Mouse (Mus musculus) spleen, embryonic (tissue): Measurements from ENCODE around the gene Dnmt3b.
"Not testable (repeated sequence)": the region's sequence is repeated elsewhere in the genome, so short reads cannot be mapped to it uniquely, and the experiment has no call there.

ENCODE experiments used
- CTCF ChIA-PET: fragments of 350-600 bp; sonication (Branson Sonifier 250); formaldehyde crosslinking; loops from one replicate; lab custom pipeline; 2022; lab: Charles Lee

Gene Dnmt3b

GRCm38 (mm10) chr2:153633259-153633658, 16.0 kb upstream of the Dnmt3b start:
- CTCF ChIA-PET, result interaction anchor here (0.5 kb wide), 1 partner anchor 9 kb away, joined by 4 read pairs; no protein-coding TSS in a partner anchor

GRCm38 (mm10) chr2:153638977-153639680, 10.1 kb upstream of the Dnmt3b start:
- CTCF ChIA-PET, result interaction anchor here (0.7 kb wide), 1 partner anchor 94 kb away, joined by 10 read pairs; no protein-coding TSS in a partner anchor

GRCm38 (mm10) chr2:153642496-153642895, 6.8 kb upstream of the Dnmt3b start:
- CTCF ChIA-PET, result no interaction called here

GRCm38 (mm10) chr2:153642999-153643398, 6.3 kb upstream of the Dnmt3b start:
- CTCF ChIA-PET, result no interaction called here

- CTCF ChIA-PET, result no interaction called here
Measured at GRCm38 (mm10) chr2:153648773-153649297, 415 bp upstream of the Dnmt3b start.

- CTCF ChIA-PET, result no interaction called here
Measured at GRCm38 (mm10) chr2:153650014-153650687, 901 bp downstream of the Dnmt3b start.

GRCm38 (mm10) chr2:153651681-153652080, 2.4 kb downstream of the Dnmt3b start:
- CTCF ChIA-PET, result no interaction called here

- CTCF ChIA-PET, result not testable (repeated sequence)
Measured at GRCm38 (mm10) chr2:153657659-153658058, 8.4 kb downstream of the Dnmt3b start.

GRCm38 (mm10) chr2:153660616-153661015, 11.4 kb downstream of the Dnmt3b start:
- CTCF ChIA-PET, result interaction anchor here (0.6 kb wide), 1 partner anchor 180 kb away, joined by 7 read pairs; no protein-coding TSS in a partner anchor

GRCm38 (mm10) chr2:153665401-153665800, 16.2 kb downstream of the Dnmt3b start:
- CTCF ChIA-PET, result no interaction called here

GRCm38 (mm10) chr2:153668754-153669376, 19.6 kb downstream of the Dnmt3b start:
- CTCF ChIA-PET, result no interaction called here

GRCm38 (mm10) chr2:153670111-153670510, 20.9 kb downstream of the Dnmt3b start:
- CTCF ChIA-PET, result no interaction called here

- CTCF ChIA-PET, result no interaction called here
Measured at GRCm38 (mm10) chr2:153672619-153673018, 23.4 kb downstream of the Dnmt3b start.

GRCm38 (mm10) chr2:153675364-153675763, 26.1 kb downstream of the Dnmt3b start:
- CTCF ChIA-PET, result not testable (repeated sequence)

GRCm38 (mm10) chr2:153676944-153677343, 27.7 kb downstream of the Dnmt3b start:
- CTCF ChIA-PET, result no interaction called here

GRCm38 (mm10) chr2:153677550-153677949, 28.3 kb downstream of the Dnmt3b start:
- CTCF ChIA-PET, result no interaction called here

- CTCF ChIA-PET, result interaction anchor here (0.5 kb wide), 1 partner anchor 616 kb away, joined by 19 read pairs; no protein-coding TSS in a partner anchor
Measured at GRCm38 (mm10) chr2:153679959-153680358, 30.7 kb downstream of the Dnmt3b start.

- CTCF ChIA-PET, result not testable (repeated sequence)
Measured at GRCm38 (mm10) chr2:153693413-153693812, 44.2 kb downstream of the Dnmt3b start.

GRCm38 (mm10) chr2:153694462-153695085, 45.3 kb downstream of the Dnmt3b start:
- CTCF ChIA-PET, result no interaction called here

GRCm38 (mm10) chr2:153696352-153696751, 47.1 kb downstream of the Dnmt3b start, which contains the start of gene Dnmt3c:
Dnmt3c (plus strand) TSS chr2:153696652.
- CTCF ChIA-PET, result no interaction called here

GRCm38 (mm10) chr2:153703389-153703788, 54.1 kb downstream of the Dnmt3b start:
- CTCF ChIA-PET, result no interaction called here
